Mouse (Mus musculus) forebrain, embryonic 14.5 days (tissue): ENCODE results near the gene Ktn1. TPM values are rescaled to one million over a fixed set of nuclear protein-coding genes. Genes with fewer than 3 reads are reported as not detected.

Experiments used
- ATAC-seq: fragments of 200-750 bp; cut with Nextera tagmentation; 2 replicates; pipeline ENCODE4 v1.8.0; 2017; ENCODE audit warnings: mild to moderate bottlenecking, moderate library complexity
- DNase-seq: peaks from one replicate; pipeline ENCODE4 v3.0.0-alpha.2; 2015; ENCODE audit warnings: low spot score
- H3K27ac ChIP-seq: fragments of 300-500 bp; sonication (generic); 2 replicates; pipeline ENCODE4 v1.5.1; 2014; ENCODE audit warnings: low read depth, mild to moderate bottlenecking, control low read depth, low read length, moderate library complexity
- H3K27me3 ChIP-seq: fragments of 300-500 bp; sonication (generic); replicated peaks from 2 replicates; pipeline ENCODE4 v1.6.1; 2014; ENCODE audit warnings: low read length, control low read depth, mixed read lengths; ENCODE audit not compliant: control insufficient read depth, insufficient read depth
- H3K36me3 ChIP-seq: fragments of 300-500 bp; sonication (generic); 2 replicates; pipeline ENCODE4 v1.6.1; 2014; ENCODE audit warnings: low read length, control low read depth; ENCODE audit not compliant: control insufficient read depth, insufficient read depth
- H3K4me1 ChIP-seq: fragments of 300-500 bp; sonication (generic); 2 replicates; pipeline ENCODE4 v1.6.1; 2014; ENCODE audit warnings: antibody characterized with exemption, low read length, control low read depth; ENCODE audit not compliant: control insufficient read depth, insufficient read depth
- H3K4me2 ChIP-seq: fragments of 300-500 bp; sonication (generic); 2 replicates; pipeline ENCODE4 v1.6.1; 2014; ENCODE audit warnings: mild to moderate bottlenecking, control low read depth, low read length
- H3K4me3 ChIP-seq: fragments of 300-500 bp; sonication (generic); 2 replicates; pipeline ENCODE4 v1.5.1; 2014; ENCODE audit warnings: low read depth, low read length, control low read depth
- H3K9ac ChIP-seq: fragments of 300-500 bp; sonication (generic); 2 replicates; pipeline ENCODE4 v1.6.1; 2014; ENCODE audit warnings: mild to moderate bottlenecking, low read length, control low read depth, moderate library complexity
- H3K9me3 ChIP-seq: fragments of 300-500 bp; sonication (generic); replicated peaks from 2 replicates; pipeline ENCODE4 v1.6.1; 2016; ENCODE audit warnings: low read length, control low read depth, mixed read lengths; ENCODE audit not compliant: control insufficient read depth
- WGBS: fragments of 180-500 bp; shearing (Covaris S2); extraction: QIAGEN DNeasy Blood & Tissue Kit; methylation state at CpG from one replicate; pipeline ENCODE4 v1.1.7; 2014; 5-methylcytosine and 5-hydroxymethylcytosine counted together
- polyA plus RNA-seq: library from polyadenylated mRNA; unstranded; fragments of >200 nt; fragmentation: Nextera tagmentation; extraction: Ambion mirVana; gene quantifications from 2 replicates; pipeline ENCODE4 v1.2.1, GENCODE M21; 2014

Gene Ktn1
- polyA plus RNA-seq, 1 experiment from 2014 or later, result 56.5 TPM

DNA sequence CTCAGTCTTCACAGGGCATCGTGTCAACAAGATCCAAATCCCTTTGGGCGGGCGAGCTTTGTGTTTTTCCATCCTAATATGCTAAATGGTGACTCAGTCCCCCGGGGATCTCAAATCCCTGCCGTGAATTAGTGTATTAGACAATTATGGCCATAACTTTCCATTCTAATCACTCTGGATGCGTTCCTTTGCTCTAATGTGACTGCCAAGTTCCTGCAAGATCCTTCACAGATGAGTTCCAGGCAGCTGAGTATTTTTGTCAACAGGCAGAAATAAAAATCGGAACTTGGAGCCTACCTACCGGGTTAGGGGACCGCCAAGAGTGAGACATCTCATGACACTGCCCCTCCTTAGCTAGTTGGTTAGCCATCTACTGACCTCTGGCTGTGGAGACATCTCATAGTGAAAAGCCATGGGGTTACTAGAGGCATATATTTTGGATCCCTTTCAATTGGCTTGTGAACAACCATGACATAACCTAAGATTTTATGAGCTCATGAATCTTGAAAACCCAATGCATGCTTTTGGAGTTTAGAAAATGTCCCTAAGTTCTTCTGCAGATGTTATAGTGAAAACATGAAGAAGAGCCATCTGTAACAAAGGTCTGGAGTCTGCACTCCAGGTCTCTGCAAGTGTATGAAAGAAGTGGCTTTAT is 108.3 kb downstream of the Ktn1 start:
- no peak for ATAC-seq
- Histone ChIP-seq H3K36me3 (no peaks in the 10 kb centered on the region), H3K9me3 (no peaks in the 10 kb centered on the region), H3K9ac (no peak overlapping the region), H3K27me3 (no peaks in the 10 kb centered on the region), H3K4me2 (no peak overlapping the region), H3K4me1 (no peaks in the 10 kb centered on the region), H3K4me3 (no peak overlapping the region), H3K27ac (no peak overlapping the region)
- no peak for DNase-seq
- 90% methylated on average over 9 of the region's 9 CpGs for WGBS

DNA sequence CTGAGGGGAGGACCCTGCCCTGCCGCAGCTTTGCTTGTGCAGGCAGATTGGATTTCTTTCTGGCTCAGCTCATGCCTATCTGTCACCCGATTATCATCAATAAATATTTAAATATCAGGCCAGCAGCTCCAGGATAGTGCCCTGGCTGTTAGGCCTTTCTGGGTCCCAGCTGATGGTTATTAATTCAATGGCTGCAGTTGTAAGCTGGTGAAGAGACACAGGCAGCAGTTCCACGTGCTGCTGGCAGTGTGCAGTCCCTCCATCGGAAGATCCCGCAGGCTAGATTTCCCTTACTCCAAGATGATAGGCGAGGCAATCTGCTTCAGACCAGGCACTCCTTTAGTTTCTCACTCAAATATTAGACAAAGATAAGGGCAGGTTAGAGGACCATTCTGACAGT is 116.9 kb downstream of the Ktn1 start:
- no peak overlapping the region for H3K9ac ChIP-seq
- ATAC-seq (no peak), DNase-seq (no peak)
- 81% methylated on average over 6 of the region's 6 CpGs for WGBS
- H3K9me3 ChIP-seq, result no peaks in the 10 kb centered on the region
- H3K4me1 ChIP-seq, result no peaks in the 10 kb centered on the region
- H3K4me2 ChIP-seq, result no peak overlapping the region
- no peaks in the 10 kb centered on the region for H3K36me3 ChIP-seq
- no peak overlapping the region for H3K27ac ChIP-seq
- H3K27me3 ChIP-seq, result no peaks in the 10 kb centered on the region
- no peak overlapping the region for H3K4me3 ChIP-seq

DNA sequence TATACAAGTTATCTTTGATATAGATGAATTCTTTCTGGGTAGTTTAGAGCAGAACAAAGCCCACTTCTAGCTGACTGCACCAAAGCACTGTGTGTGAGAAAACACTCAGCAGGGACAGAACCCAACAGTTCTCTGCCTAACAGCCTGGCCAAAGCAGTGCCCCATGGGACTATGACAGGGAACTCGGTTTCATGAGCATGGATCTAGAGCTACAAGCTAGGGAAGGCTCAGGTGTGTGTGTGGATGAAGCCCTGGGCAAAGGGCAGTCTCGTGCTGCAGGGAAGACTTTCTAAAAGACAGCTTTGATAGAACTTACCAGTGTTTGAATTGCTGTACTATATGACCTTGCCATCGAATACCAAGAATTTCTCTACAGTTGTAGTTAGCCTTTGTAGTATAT is 117.5 kb downstream of the Ktn1 start:
- Histone ChIP-seq H3K4me2 (no peak overlapping the region), H3K27me3 (no peaks in the 10 kb centered on the region), H3K9me3 (no peaks in the 10 kb centered on the region), H3K4me1 (no peaks in the 10 kb centered on the region), H3K4me3 (no peak overlapping the region), H3K36me3 (no peaks in the 10 kb centered on the region), H3K27ac (no peak overlapping the region), H3K9ac (no peak overlapping the region)
- WGBS, result 79% methylated on average over 3 of the region's 3 CpGs
- ATAC-seq, result no peak
- DNase-seq, result no peak

GRCm38 (mm10) chr14:47766373-47766772 is 118.1 kb downstream of the Ktn1 start:
- H3K4me2 ChIP-seq, result no peak overlapping the region
- DNase-seq, result no peak
- H3K4me3 ChIP-seq, result no peak overlapping the region
- no peaks in the 10 kb centered on the region for H3K36me3 ChIP-seq
- H3K9me3 ChIP-seq, result no peaks in the 10 kb centered on the region
- no peak overlapping the region for H3K27ac ChIP-seq
- WGBS, result 83% methylated on average over 2 of the region's 2 CpGs
- no peaks in the 10 kb centered on the region for H3K4me1 ChIP-seq
- no peak overlapping the region for H3K9ac ChIP-seq
- H3K27me3 ChIP-seq, result no peaks in the 10 kb centered on the region
- ATAC-seq, result no peak

GRCm38 (mm10) chr14:47771496-47771895 is 123.2 kb downstream of the Ktn1 start:
- Histone ChIP-seq H3K36me3 (no peaks in the 10 kb centered on the region), H3K4me2 (no peak overlapping the region), H3K4me1 (no peaks in the 10 kb centered on the region), H3K9me3 (no peaks in the 10 kb centered on the region), H3K4me3 (no peak overlapping the region), H3K9ac (no peak overlapping the region), H3K27ac (no peak overlapping the region), H3K27me3 (no peaks in the 10 kb centered on the region)
- DNase-seq (no peak), ATAC-seq (no peak)
- 94% methylated on average over 4 of the region's 4 CpGs for WGBS

DNA sequence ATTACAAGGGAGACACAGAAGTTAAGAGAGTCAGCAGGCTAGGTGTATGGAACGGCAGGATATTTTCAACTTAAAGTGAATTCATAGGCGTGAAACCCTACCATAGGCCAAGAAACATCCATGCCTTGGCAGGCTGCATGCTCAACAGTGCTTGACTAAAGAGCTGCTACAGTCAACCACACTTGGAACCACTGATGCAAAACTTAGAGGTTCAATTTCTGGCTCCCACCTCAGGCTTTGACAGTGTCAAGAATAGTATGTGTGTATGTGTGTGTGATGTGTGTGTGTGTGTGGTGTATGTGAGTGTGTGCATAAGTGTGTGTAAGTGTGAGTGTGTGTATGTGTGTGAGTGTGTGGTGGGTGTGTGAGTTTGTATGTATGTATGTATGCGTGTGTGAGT is 127.3 kb downstream of the Ktn1 start:
- no peak overlapping the region for H3K27ac ChIP-seq
- H3K4me3 ChIP-seq, result no peak overlapping the region
- no peaks in the 10 kb centered on the region for H3K27me3 ChIP-seq
- H3K9ac ChIP-seq, result no peak overlapping the region
- H3K36me3 ChIP-seq, result no peaks in the 10 kb centered on the region
- H3K4me2 ChIP-seq, result no peak overlapping the region
- no peaks in the 10 kb centered on the region for H3K9me3 ChIP-seq
- DNase-seq, result no peak
- 98% methylated on average over 3 of the region's 3 CpGs for WGBS
- no peaks in the 10 kb centered on the region for H3K4me1 ChIP-seq
- ATAC-seq, result no peak

DNA sequence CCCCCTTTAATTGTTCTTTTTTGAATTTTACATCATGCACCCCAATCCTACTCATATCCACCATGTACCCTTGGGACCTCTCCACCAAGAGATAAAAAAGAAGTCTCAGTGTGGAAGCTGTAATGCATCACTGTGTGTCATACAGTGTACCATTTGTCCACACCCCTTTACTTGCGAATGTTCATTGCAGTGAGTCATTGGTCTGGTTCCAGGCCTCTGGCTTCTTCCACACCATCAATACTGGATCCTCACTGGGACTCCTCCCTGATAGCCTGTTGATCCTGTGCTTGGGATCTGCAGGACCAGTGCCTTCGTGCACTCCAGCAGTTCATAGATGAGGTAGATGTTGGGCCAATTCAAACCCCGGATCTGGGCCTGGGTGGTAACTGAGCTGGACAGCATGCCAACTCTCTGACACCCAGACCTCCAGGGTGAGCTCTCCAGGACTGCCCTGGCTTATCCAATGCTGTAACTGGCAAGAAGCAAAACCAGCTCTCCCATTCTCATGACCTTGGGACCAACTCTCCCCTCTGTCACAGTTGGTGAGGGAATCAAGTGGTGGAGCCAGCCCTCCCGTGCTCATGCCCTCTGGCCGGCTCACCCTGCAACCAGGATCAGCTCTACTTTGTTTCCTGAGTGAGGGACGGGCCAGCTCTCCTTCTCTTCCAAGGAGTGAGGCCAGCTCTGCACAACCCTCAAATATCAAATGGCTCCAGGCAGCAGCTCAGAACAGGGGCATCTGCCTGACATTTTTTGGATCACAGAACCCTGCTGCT is 128.2 kb downstream of the Ktn1 start:
- no peak overlapping the region for H3K4me2 ChIP-seq
- no peak overlapping the region for H3K27ac ChIP-seq
- H3K9ac ChIP-seq, result no peak overlapping the region
- no peaks in the 10 kb centered on the region for H3K36me3 ChIP-seq
- no peaks in the 10 kb centered on the region for H3K9me3 ChIP-seq
- WGBS, result 85% methylated on average over 6 of the region's 6 CpGs
- DNase-seq (no peak), ATAC-seq (no peak)
- H3K4me3 ChIP-seq, result no peak overlapping the region
- no peaks in the 10 kb centered on the region for H3K27me3 ChIP-seq
- H3K4me1 ChIP-seq, result no peaks in the 10 kb centered on the region

DNA sequence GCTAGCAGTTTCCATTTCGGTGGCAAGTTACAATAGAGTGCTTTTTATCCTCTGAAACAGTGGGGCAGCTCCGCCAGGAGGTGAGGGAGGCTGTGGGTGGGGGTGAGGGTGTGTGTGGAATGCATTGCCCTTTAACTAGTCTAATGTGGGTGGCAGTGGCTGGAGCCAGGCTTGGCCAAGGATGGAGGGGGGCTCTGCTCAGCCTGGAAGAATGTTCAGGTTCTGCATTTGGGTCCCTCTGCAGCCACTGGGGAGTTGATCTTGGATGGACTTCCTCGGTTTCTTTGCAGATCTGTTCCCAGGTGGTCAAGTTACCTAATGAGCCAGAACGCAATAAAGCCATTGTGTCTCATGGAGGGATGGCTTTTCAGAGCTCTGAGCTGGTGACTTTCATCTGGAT is 137.9 kb downstream of the Ktn1 start:
- H3K4me3 ChIP-seq, result no peak overlapping the region
- no peaks in the 10 kb centered on the region for H3K27me3 ChIP-seq
- H3K36me3 ChIP-seq, result no peaks in the 10 kb centered on the region
- H3K4me1 ChIP-seq, result peaks cover 4% of the 10 kb centered on the region; the same call in 1 of the 2 replicates
- no peak overlapping the region for H3K4me2 ChIP-seq
- no peak for ATAC-seq
- no peak for DNase-seq
- no peaks in the 10 kb centered on the region for H3K9me3 ChIP-seq
- no peak overlapping the region for H3K27ac ChIP-seq
- no peak overlapping the region for H3K9ac ChIP-seq
- WGBS, result 8% methylated on average over 4 of the region's 4 CpGs
